Mouse (Mus musculus): ENCODE measurements at regions not wholly inside any gene's neighbourhood (a gene's known extent, or its start where the extent isn't known, plus 50 kb on each side); places are given as distances from the start of the nearest gene placed in this dataset.

DNA sequence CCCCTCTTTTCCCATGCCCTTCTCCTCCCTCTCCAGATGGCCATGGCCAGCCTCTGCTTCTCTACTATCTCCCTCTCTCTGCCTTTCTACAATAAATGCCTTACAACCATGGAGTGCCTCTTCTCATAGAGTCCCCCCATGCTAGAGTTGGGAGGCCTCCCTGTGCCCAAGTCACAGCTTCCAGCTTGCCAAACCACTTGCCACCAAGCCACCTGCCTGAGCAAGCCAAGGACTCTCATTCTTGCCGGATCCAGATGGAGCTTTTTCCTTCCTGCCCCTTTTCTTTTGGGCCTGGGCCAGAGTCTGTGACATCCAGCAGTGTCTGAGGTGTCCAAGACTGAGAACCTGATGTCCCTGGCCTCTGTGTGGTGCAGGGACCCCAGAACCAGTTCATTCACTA lies 367.4 kb upstream of the Arhgap42 start:
- 71% methylated on average over 1 of the region's 1 CpGs for WGBS
- no peak overlapping the region for H3K9ac ChIP-seq (replicated peaks; ENCODE audit: low read length)

DNA sequence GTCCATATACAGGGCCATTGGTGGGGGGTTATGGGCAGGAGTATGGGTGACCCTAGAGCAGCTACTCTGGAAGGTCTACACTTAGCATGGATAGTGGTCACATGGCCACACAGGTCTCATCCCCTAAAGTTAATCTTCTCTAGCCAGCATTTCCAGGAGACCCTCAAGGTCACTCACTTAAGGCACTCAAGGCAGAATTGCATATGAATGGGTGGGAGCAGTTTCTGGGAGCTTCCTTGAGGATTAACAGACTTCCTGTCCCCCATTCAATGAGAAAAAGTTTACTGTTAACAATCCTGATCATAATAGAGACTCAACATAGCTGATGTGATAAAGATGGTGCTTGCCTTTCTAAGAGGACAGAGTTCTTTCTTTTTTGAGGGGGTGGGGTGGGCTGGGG lies 352.4 kb upstream of the Arhgap42 start:
- Histone ChIP-seq H3K4me3 (ENCODE audit: low read length) (no peak overlapping the region), H3K9ac (replicated peaks; ENCODE audit: low read length) (no peak overlapping the region), H3K27me3 (ENCODE audit: insufficient read depth, low read length) (no peaks in the 10 kb centered on the region), H3K36me3 (ENCODE audit: insufficient read depth, low read length) (no peaks in the 10 kb centered on the region), H3K27ac (no peak overlapping the region), H3K4me1 (ENCODE audit: insufficient read depth, low read length) (no peaks in the 10 kb centered on the region), H3K4me2 (ENCODE audit: low read depth, low read length) (no peak overlapping the region), H3K9me3 (ENCODE audit: low read length) (no peaks in the 10 kb centered on the region)
- DNase-seq (ENCODE audit: low spot score), result no peak
- no peak for TF ChIP-seq CTCF (IDR thresholded peaks at IDR 0.05; ENCODE audit: low read depth)
- ATAC-seq, result no peak

More for the DNA sequence above, 367.4 kb upstream of the Arhgap42 start:
- H3K4me3 ChIP-seq (ENCODE audit: low read length), result no peak overlapping the region
- H3K4me1 ChIP-seq (ENCODE audit: insufficient read depth, low read length), result no peaks in the 10 kb centered on the region
- H3K27ac ChIP-seq, result no peak overlapping the region
- TF ChIP-seq CTCF (IDR thresholded peaks at IDR 0.05; ENCODE audit: low read depth), result no peak
- DNase-seq (ENCODE audit: low spot score), result no peak
- no peaks in the 10 kb centered on the region for H3K36me3 ChIP-seq (ENCODE audit: insufficient read depth, low read length)
- 0 out of 2 replicates have a peak, but pooled peaks cover 2% of the 10 kb centered on the region for H3K9me3 ChIP-seq (ENCODE audit: low read length)
- no peak overlapping the region for H3K4me2 ChIP-seq (ENCODE audit: low read depth, low read length)
- H3K27me3 ChIP-seq (ENCODE audit: insufficient read depth, low read length), result no peaks in the 10 kb centered on the region
- no peak for ATAC-seq

DNA sequence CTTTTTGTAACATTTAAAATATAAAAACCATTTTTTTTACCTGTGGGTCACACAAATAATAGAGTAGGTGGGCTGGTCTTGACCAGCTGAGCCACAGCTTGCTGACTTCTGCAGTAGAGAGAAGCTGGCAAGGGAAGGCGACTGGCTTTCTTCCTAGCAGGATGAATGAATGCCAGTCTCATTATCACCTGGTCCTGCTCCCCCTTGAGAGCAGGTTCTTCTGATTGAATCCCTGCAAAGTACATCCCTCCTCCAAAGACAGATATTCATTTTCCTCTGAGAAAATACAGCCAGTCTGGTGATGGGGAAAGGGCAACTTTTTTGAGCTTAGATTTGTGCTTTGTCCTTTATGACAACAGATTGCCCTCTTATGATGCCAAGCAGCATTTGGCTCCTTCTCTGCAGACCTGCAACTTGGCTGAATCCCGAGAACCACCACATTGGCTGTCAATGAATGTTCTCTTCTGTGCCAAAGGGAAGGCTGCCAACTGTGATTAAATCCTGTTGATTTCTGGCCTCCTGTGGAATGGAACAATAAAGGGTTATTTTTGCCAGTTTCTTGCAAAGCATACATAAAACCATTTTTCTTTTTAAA lies 344.2 kb upstream of the Arhgap42 start:
- no peak overlapping the region for H3K9ac ChIP-seq (replicated peaks; ENCODE audit: low read length)
- peak; percentile 91 for ATAC-seq
- H3K36me3 ChIP-seq (ENCODE audit: insufficient read depth, low read length), result no peaks in the 10 kb centered on the region
- H3K4me2 ChIP-seq (ENCODE audit: low read depth, low read length), result no peak overlapping the region
- H3K9me3 ChIP-seq (ENCODE audit: low read length), result no peaks in the 10 kb centered on the region
- TF ChIP-seq CTCF (IDR thresholded peaks at IDR 0.05; ENCODE audit: low read depth), result no peak
- no peaks in the 10 kb centered on the region for H3K27me3 ChIP-seq (ENCODE audit: insufficient read depth, low read length)
- DNase-seq (ENCODE audit: low spot score), result peak; percentile 92
- H3K4me3 ChIP-seq (ENCODE audit: low read length), result no peak overlapping the region
- H3K4me1 ChIP-seq (ENCODE audit: insufficient read depth, low read length), result no peaks in the 10 kb centered on the region
- 31% methylated on average over 2 of the region's 2 CpGs for WGBS
- peak overlapping the region; percentile 60; the same call in 1 of the 2 replicates for H3K27ac ChIP-seq

DNA sequence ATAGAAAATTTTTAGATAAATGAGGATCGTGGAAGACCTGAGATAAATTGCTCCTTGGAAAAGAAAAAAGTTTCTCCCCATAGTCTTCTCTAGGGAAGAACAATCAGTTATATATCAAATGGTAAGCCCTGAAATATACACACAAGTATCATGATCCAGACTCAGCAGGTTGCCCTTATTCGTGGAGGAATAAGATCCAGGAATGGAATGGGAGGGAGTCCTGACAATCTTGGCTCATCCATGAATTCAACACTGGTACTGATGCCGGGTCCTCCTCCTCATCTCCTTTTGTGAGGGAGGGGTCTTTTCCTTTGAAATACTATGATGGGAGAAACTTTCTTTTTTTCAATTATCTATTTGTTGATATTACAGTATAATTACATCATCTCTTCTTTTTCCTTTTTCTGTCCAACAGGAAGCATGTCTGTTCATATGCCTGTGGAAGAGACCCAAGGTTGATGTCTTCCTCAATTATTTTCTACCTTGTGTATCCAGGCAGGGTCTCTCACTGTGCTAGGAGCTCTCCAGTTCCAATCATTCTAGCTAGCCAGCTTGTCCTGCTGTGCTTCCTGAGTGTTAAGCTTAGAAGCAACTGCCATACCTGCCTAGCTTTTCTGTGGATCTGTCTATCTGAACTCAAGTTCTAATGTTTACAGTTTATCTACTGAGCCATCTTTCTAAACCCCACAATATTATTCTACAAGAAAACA lies 343.6 kb upstream of the Arhgap42 start:
- no peak overlapping the region for H3K4me2 ChIP-seq (ENCODE audit: low read depth, low read length)
- 74% methylated on average over 3 of the region's 3 CpGs for WGBS
- peak; percentile 85 for ATAC-seq
- H3K4me1 ChIP-seq (ENCODE audit: insufficient read depth, low read length), result no peaks in the 10 kb centered on the region
- H3K4me3 ChIP-seq (ENCODE audit: low read length), result no peak overlapping the region
- no peak overlapping the region for H3K9ac ChIP-seq (replicated peaks; ENCODE audit: low read length)
- H3K27ac ChIP-seq, result peak overlapping the region; percentile 60; the same call in 1 of the 2 replicates
- no peak for TF ChIP-seq CTCF (IDR thresholded peaks at IDR 0.05; ENCODE audit: low read depth)
- no peaks in the 10 kb centered on the region for H3K36me3 ChIP-seq (ENCODE audit: insufficient read depth, low read length)
- H3K9me3 ChIP-seq (ENCODE audit: low read length), result no peaks in the 10 kb centered on the region
- no peaks in the 10 kb centered on the region for H3K27me3 ChIP-seq (ENCODE audit: insufficient read depth, low read length)
- DNase-seq (ENCODE audit: low spot score), result peak; percentile 62

DNA sequence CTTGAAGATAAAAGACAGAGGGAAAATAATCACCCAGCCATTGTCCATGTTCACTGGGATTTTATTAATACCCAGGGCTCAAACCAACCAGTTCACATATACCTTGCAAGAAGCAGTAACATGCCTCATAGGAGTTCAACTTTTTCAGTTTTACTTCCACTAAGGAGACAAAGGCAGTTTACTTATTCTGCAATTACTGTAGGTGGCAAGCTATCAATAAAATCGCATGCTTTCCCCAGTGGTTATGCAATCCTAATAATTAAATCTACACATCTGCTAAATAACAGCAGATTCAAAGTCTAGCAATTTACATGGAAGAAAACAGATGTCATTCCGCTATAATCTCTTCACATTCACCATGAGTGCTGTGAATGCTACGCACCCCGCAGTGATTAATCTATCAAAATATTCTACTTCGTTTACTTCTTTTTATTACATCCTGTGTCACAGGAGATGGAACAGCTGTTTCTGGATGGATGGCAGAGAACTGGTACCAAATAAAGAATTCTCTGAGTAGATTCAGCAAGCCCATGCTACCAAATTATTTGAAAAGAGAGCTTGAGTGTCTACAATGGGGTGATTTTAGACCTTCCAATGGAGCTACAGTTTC lies 329.2 kb upstream of the Arhgap42 start:
- ATAC-seq, result no peak
- WGBS, result 64% methylated on average over 5 of the region's 5 CpGs
- Histone ChIP-seq H3K27me3 (ENCODE audit: insufficient read depth, low read length) (no peaks in the 10 kb centered on the region), H3K4me2 (ENCODE audit: low read depth, low read length) (no peak overlapping the region), H3K9me3 (ENCODE audit: low read length) (no peaks in the 10 kb centered on the region), H3K9ac (replicated peaks; ENCODE audit: low read length) (no peak overlapping the region), H3K4me1 (ENCODE audit: insufficient read depth, low read length) (no peaks in the 10 kb centered on the region), H3K27ac (no peak overlapping the region), H3K4me3 (ENCODE audit: low read length) (no peak overlapping the region), H3K36me3 (ENCODE audit: insufficient read depth, low read length) (no peaks in the 10 kb centered on the region)
- peak; percentile 32 for DNase-seq (ENCODE audit: low spot score)
- TF ChIP-seq CTCF (IDR thresholded peaks at IDR 0.05; ENCODE audit: low read depth), result no peak

DNA sequence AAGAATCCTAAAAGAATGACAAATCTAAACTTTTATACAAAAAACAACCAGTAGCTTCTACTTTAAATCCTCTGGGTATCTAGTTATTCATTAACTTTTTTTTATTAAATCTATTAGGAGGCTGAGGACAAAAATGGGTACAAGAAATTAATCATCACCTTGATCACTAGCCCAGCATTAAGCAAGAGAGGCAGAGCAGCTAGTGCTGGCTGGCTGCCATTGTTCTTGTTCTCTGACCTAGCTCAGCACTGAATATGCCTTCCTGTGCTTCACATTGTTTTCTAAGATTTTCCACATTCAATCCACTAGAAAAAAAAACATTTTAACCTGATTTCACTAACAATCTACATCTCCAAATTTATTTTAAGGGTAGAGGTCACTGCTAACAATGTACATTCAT lies 325.6 kb upstream of the Arhgap42 start:
- H3K27ac ChIP-seq, result no peak overlapping the region
- no peak overlapping the region for H3K9ac ChIP-seq (replicated peaks; ENCODE audit: low read length)
- no peaks in the 10 kb centered on the region for H3K27me3 ChIP-seq (ENCODE audit: insufficient read depth, low read length)
- H3K36me3 ChIP-seq (ENCODE audit: insufficient read depth, low read length), result no peaks in the 10 kb centered on the region
- DNase-seq (ENCODE audit: low spot score) (no peak), ATAC-seq (no peak)
- no peak overlapping the region for H3K4me2 ChIP-seq (ENCODE audit: low read depth, low read length)
- H3K4me3 ChIP-seq (ENCODE audit: low read length), result no peak overlapping the region
- no peaks in the 10 kb centered on the region for H3K4me1 ChIP-seq (ENCODE audit: insufficient read depth, low read length)
- H3K9me3 ChIP-seq (ENCODE audit: low read length), result no peaks in the 10 kb centered on the region
- TF ChIP-seq CTCF (IDR thresholded peaks at IDR 0.05; ENCODE audit: low read depth), result no peak

DNA sequence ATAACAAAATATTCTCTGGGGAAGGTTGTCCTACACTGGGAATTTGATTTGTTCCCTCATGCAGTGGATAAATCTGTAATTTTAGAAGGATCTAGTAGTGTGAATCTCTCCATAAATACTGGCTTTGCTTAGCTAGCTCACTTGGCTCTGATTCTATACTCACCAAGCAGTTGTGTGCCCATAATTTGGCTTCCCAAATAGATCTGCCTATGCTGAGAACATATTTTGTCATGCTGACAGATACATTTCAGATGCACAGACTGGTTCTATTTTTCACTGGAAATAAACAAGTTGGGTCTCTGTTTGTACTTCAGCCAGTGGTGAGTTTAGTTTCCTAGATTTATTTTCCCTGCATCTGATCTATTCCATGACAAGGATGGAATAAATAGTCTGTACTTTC lies 309.8 kb upstream of the Arhgap42 start:
- Histone ChIP-seq H3K4me3 (ENCODE audit: low read length) (no peak overlapping the region), H3K4me1 (ENCODE audit: insufficient read depth, low read length) (no peaks in the 10 kb centered on the region), H3K9me3 (ENCODE audit: low read length) (no peaks in the 10 kb centered on the region), H3K4me2 (ENCODE audit: low read depth, low read length) (no peak overlapping the region), H3K9ac (replicated peaks; ENCODE audit: low read length) (no peak overlapping the region), H3K27ac (no peak overlapping the region), H3K36me3 (ENCODE audit: insufficient read depth, low read length) (no peaks in the 10 kb centered on the region), H3K27me3 (ENCODE audit: insufficient read depth, low read length) (no peaks in the 10 kb centered on the region)
- ATAC-seq, result no peak
- no peak for DNase-seq (ENCODE audit: low spot score)
- no peak for TF ChIP-seq CTCF (IDR thresholded peaks at IDR 0.05; ENCODE audit: low read depth)

All from hindbrain, postnatal 0 days (tissue).